Mouse (Mus musculus): ENCODE measurements around the gene Card9. TPM values are rescaled to one million over a fixed set of nuclear protein-coding genes. Genes with fewer than 3 reads are reported as not detected.

Card9 gene
- polyA plus RNA-seq, 1 experiment from 2014 or later, result 1.9 TPM

GRCm38 (mm10) chr2:26368572-26368971 is 7.9 kb upstream of the Card9 start:
- no peak overlapping the region for H3K27ac ChIP-seq (ENCODE audit: low read depth, low read length)
- no peak overlapping the region for H3K4me2 ChIP-seq (ENCODE audit: low read length)
- no peak overlapping the region for H3K4me3 ChIP-seq (ENCODE audit: low read length)
- H3K27me3 ChIP-seq (replicated peaks; ENCODE audit: control insufficient read depth, insufficient read depth, low read length), result no peaks in the 10 kb centered on the region
- ATAC-seq, result no peak
- no peak overlapping the region for H3K9ac ChIP-seq (ENCODE audit: low read depth, low read length)
- 89% methylated on average over 1 of the region's 1 CpGs for WGBS
- H3K36me3 ChIP-seq (ENCODE audit: control insufficient read depth, insufficient read depth, low read length), result peaks cover 86% of the 10 kb centered on the region
- no peaks in the 10 kb centered on the region for H3K4me1 ChIP-seq (ENCODE audit: control insufficient read depth, insufficient read depth, low read depth, low read length)
- no peaks in the 10 kb centered on the region for H3K9me3 ChIP-seq (ENCODE audit: control insufficient read depth, low read length)

- no peak overlapping the region for H3K9ac ChIP-seq (ENCODE audit: low read depth, low read length)
- H3K4me1 ChIP-seq (ENCODE audit: control insufficient read depth, insufficient read depth, low read depth, low read length), result no peaks in the 10 kb centered on the region
- no peaks in the 10 kb centered on the region for H3K9me3 ChIP-seq (ENCODE audit: control insufficient read depth, low read length)
- no peak overlapping the region for H3K4me3 ChIP-seq (ENCODE audit: low read length)
- H3K27ac ChIP-seq (ENCODE audit: low read depth, low read length), result no peak overlapping the region
- H3K4me2 ChIP-seq (ENCODE audit: low read length), result no peak overlapping the region
- ATAC-seq, result no peak
- peaks cover 81% of the 10 kb centered on the region for H3K36me3 ChIP-seq (ENCODE audit: control insufficient read depth, insufficient read depth, low read length)
- H3K27me3 ChIP-seq (replicated peaks; ENCODE audit: control insufficient read depth, insufficient read depth, low read length), result no peaks in the 10 kb centered on the region
- 92% methylated on average over 6 of the region's 6 CpGs for WGBS
Observed at GRCm38 (mm10) chr2:26367911-26368310, 7.2 kb upstream of the Card9 start.

GRCm38 (mm10) chr2:26364738-26365465 is 4.2 kb upstream of the Card9 start:
- peaks cover 56% of the 10 kb centered on the region for H3K36me3 ChIP-seq (ENCODE audit: control insufficient read depth, insufficient read depth, low read length)
- ATAC-seq, result no peak
- H3K4me2 ChIP-seq (ENCODE audit: low read length), result no peak overlapping the region
- no peaks in the 10 kb centered on the region for H3K9me3 ChIP-seq (ENCODE audit: control insufficient read depth, low read length)
- H3K27ac ChIP-seq (ENCODE audit: low read depth, low read length), result no peak overlapping the region
- no peak overlapping the region for H3K9ac ChIP-seq (ENCODE audit: low read depth, low read length)
- no peaks in the 10 kb centered on the region for H3K27me3 ChIP-seq (replicated peaks; ENCODE audit: control insufficient read depth, insufficient read depth, low read length)
- 75% methylated on average over 10 of the region's 10 CpGs for WGBS
- H3K4me1 ChIP-seq (ENCODE audit: control insufficient read depth, insufficient read depth, low read depth, low read length), result no peaks in the 10 kb centered on the region
- no peak overlapping the region for H3K4me3 ChIP-seq (ENCODE audit: low read length)

- Histone ChIP-seq H3K9ac (ENCODE audit: low read depth, low read length) (no peak overlapping the region), H3K9me3 (ENCODE audit: control insufficient read depth, low read length) (no peaks in the 10 kb centered on the region), H3K27me3 (replicated peaks; ENCODE audit: control insufficient read depth, insufficient read depth, low read length) (no peaks in the 10 kb centered on the region), H3K4me3 (ENCODE audit: low read length) (no peak overlapping the region), H3K4me2 (ENCODE audit: low read length) (no peak overlapping the region), H3K36me3 (ENCODE audit: control insufficient read depth, insufficient read depth, low read length) (peaks cover 45% of the 10 kb centered on the region), H3K27ac (ENCODE audit: low read depth, low read length) (no peak overlapping the region), H3K4me1 (ENCODE audit: control insufficient read depth, insufficient read depth, low read depth, low read length) (no peaks in the 10 kb centered on the region)
- WGBS, result 88% methylated on average over 5 of the region's 5 CpGs
- no peak for ATAC-seq
Observed at GRCm38 (mm10) chr2:26363481-26363880, 2.8 kb upstream of the Card9 start.

GRCm38 (mm10) chr2:26362991-26363390 is 2.3 kb upstream of the Card9 start:
- no peak overlapping the region for H3K27ac ChIP-seq (ENCODE audit: low read depth, low read length)
- no peak for ATAC-seq
- H3K27me3 ChIP-seq (replicated peaks; ENCODE audit: control insufficient read depth, insufficient read depth, low read length), result no peaks in the 10 kb centered on the region
- no peak overlapping the region for H3K4me3 ChIP-seq (ENCODE audit: low read length)
- no peak overlapping the region for H3K9ac ChIP-seq (ENCODE audit: low read depth, low read length)
- H3K4me2 ChIP-seq (ENCODE audit: low read length), result no peak overlapping the region
- peaks cover 40% of the 10 kb centered on the region for H3K36me3 ChIP-seq (ENCODE audit: control insufficient read depth, insufficient read depth, low read length)
- 87% methylated on average over 5 of the region's 5 CpGs for WGBS
- H3K9me3 ChIP-seq (ENCODE audit: control insufficient read depth, low read length), result no peaks in the 10 kb centered on the region
- no peaks in the 10 kb centered on the region for H3K4me1 ChIP-seq (ENCODE audit: control insufficient read depth, insufficient read depth, low read depth, low read length)

GRCm38 (mm10) chr2:26359983-26360382 is 735 bp downstream of the Card9 start:
- no peak overlapping the region for H3K4me3 ChIP-seq (ENCODE audit: low read length)
- no peaks in the 10 kb centered on the region for H3K9me3 ChIP-seq (ENCODE audit: control insufficient read depth, low read length)
- H3K4me1 ChIP-seq (ENCODE audit: control insufficient read depth, insufficient read depth, low read depth, low read length), result no peaks in the 10 kb centered on the region; the same call in 1 of the 2 replicates
- H3K27me3 ChIP-seq (replicated peaks; ENCODE audit: control insufficient read depth, insufficient read depth, low read length), result no peaks in the 10 kb centered on the region
- no peak overlapping the region for H3K4me2 ChIP-seq (ENCODE audit: low read length)
- no peak overlapping the region for H3K9ac ChIP-seq (ENCODE audit: low read depth, low read length)
- peaks cover 12% of the 10 kb centered on the region for H3K36me3 ChIP-seq (ENCODE audit: control insufficient read depth, insufficient read depth, low read length)
- ATAC-seq, result no peak
- no peak overlapping the region for H3K27ac ChIP-seq (ENCODE audit: low read depth, low read length)
- 72% methylated on average over 6 of the region's 6 CpGs for WGBS

- WGBS, result 93% methylated on average over 13 of the region's 13 CpGs
- ATAC-seq, result no peak
- H3K9me3 ChIP-seq (ENCODE audit: control insufficient read depth, low read length), result no peaks in the 10 kb centered on the region
- no peaks in the 10 kb centered on the region for H3K27me3 ChIP-seq (replicated peaks; ENCODE audit: control insufficient read depth, insufficient read depth, low read length)
- H3K4me1 ChIP-seq (ENCODE audit: control insufficient read depth, insufficient read depth, low read depth, low read length), result no peaks in the 10 kb centered on the region; the same call in 1 of the 2 replicates
- H3K4me3 ChIP-seq (ENCODE audit: low read length), result no peak overlapping the region
- peaks cover 2% of the 10 kb centered on the region for H3K36me3 ChIP-seq (ENCODE audit: control insufficient read depth, insufficient read depth, low read length)
- no peak overlapping the region for H3K4me2 ChIP-seq (ENCODE audit: low read length)
- H3K27ac ChIP-seq (ENCODE audit: low read depth, low read length), result no peak overlapping the region
- no peak overlapping the region for H3K9ac ChIP-seq (ENCODE audit: low read depth, low read length)
Observed at GRCm38 (mm10) chr2:26358667-26359320, 1.9 kb downstream of the Card9 start.

- H3K9me3 ChIP-seq (ENCODE audit: control insufficient read depth, low read length), result no peaks in the 10 kb centered on the region
- H3K9ac ChIP-seq (ENCODE audit: low read depth, low read length), result no peak overlapping the region
- 51% methylated on average over 15 of the region's 15 CpGs for WGBS
- no peaks in the 10 kb centered on the region for H3K27me3 ChIP-seq (replicated peaks; ENCODE audit: control insufficient read depth, insufficient read depth, low read length)
- no peak overlapping the region for H3K27ac ChIP-seq (ENCODE audit: low read depth, low read length)
- H3K36me3 ChIP-seq (ENCODE audit: control insufficient read depth, insufficient read depth, low read length), result no peaks in the 10 kb centered on the region
- H3K4me3 ChIP-seq (ENCODE audit: low read length), result no peak overlapping the region
- ATAC-seq, result no peak
- peaks cover 10% of the 10 kb centered on the region for H3K4me1 ChIP-seq (ENCODE audit: control insufficient read depth, insufficient read depth, low read depth, low read length)
- no peak overlapping the region for H3K4me2 ChIP-seq (ENCODE audit: low read length)
Observed at GRCm38 (mm10) chr2:26357484-26357883, 3.2 kb downstream of the Card9 start.

- no peaks in the 10 kb centered on the region for H3K36me3 ChIP-seq (ENCODE audit: control insufficient read depth, insufficient read depth, low read length)
- H3K4me1 ChIP-seq (ENCODE audit: control insufficient read depth, insufficient read depth, low read depth, low read length), result peaks cover 10% of the 10 kb centered on the region
- ATAC-seq, result no peak
- H3K4me2 ChIP-seq (ENCODE audit: low read length), result no peak overlapping the region
- H3K9ac ChIP-seq (ENCODE audit: low read depth, low read length), result no peak overlapping the region
- H3K27ac ChIP-seq (ENCODE audit: low read depth, low read length), result no peak overlapping the region
- H3K27me3 ChIP-seq (replicated peaks; ENCODE audit: control insufficient read depth, insufficient read depth, low read length), result no peaks in the 10 kb centered on the region
- 79% methylated on average over 7 of the region's 7 CpGs for WGBS
- no peak overlapping the region for H3K4me3 ChIP-seq (ENCODE audit: low read length)
- no peaks in the 10 kb centered on the region for H3K9me3 ChIP-seq (ENCODE audit: control insufficient read depth, low read length)
Observed at GRCm38 (mm10) chr2:26356678-26357077, 4.0 kb downstream of the Card9 start.
